In genomic region chr8:113957821-113958220, GRCm38 (mm10) we compare ENCODE assay signal across 25 mouse cellular contexts.
DNase-seq lines count a peak whose midpoint lies in the region; ATAC-seq and TF ChIP-seq lines count a peak whose summit lies in the region.
"Had no signal": no experiment of that assay in that cellular context is flagged by ENCODE, and none has a peak within 500 bp of the region (broad histone marks: within the 10 kb centered on the region; RNA-seq: fewer than 3 reads in every experiment).

No protein-coding gene starts in this region.

- in situ Hi-C loops in Patski (cut with MboI; ENCODE audit: low pct_unique_long_range_greater_than_20kb), result no loop called here

- H3K36me3 ChIP-seq in liver, postnatal 0 days (replicated peaks; ENCODE audit: insufficient read depth, low read length), result no peaks in the 10 kb centered on the region
- H3K36me3 ChIP-seq: embryonic facial prominence, embryonic 12.5 days; embryonic facial prominence, embryonic 15.5 days; heart, embryonic 13.5 days had no signal

- DNase-seq in kidney, adult 9 months, result peak; percentile 3
- DNase-seq in kidney, postnatal 10 days, result no peak
- DNase-seq in kidney, postnatal 14 days, result peak; percentile 9
- no peak for DNase-seq in kidney, postnatal 36 days
- DNase-seq in Patski (ENCODE audit: low read depth, low spot score), result no peak
- no peak for DNase-seq in liver, postnatal 0 days
- DNase-seq: adrenal gland, adult 2 months; adrenal gland, postnatal 14 days; cerebellum, adult 11 months; cerebellum, adult 2 months; cerebellum, adult 9-11 months; cerebellum, postnatal 25 days; forebrain, postnatal 0 days; gastrocnemius, adult 2 months; gastrocnemius, postnatal 14 days; heart, adult 18-20 months; heart, postnatal 14 days; heart, postnatal 4 days had no signal

- H3K9ac ChIP-seq in liver, postnatal 0 days (replicated peaks), result no peak overlapping the region
- H3K9ac ChIP-seq: embryonic facial prominence, embryonic 12.5 days; embryonic facial prominence, embryonic 15.5 days; forebrain, postnatal 0 days; heart, embryonic 13.5 days; hindbrain, embryonic 14.5 days had no signal

- no peak for TF ChIP-seq CTCF in Patski (IDR thresholded peaks at IDR 0.05)
- TF ChIP-seq CTCF in liver, postnatal 0 days (IDR thresholded peaks at IDR 0.05; ENCODE audit: low read depth), result no peak

- H3K9me3 ChIP-seq in liver, postnatal 0 days (ENCODE audit: low read length), result no peaks in the 10 kb centered on the region
- H3K9me3 ChIP-seq: embryonic facial prominence, embryonic 12.5 days; embryonic facial prominence, embryonic 15.5 days; heart, embryonic 13.5 days had no signal

- no peaks in the 10 kb centered on the region for H3K4me1 ChIP-seq in liver, postnatal 0 days (ENCODE audit: insufficient read depth)
- H3K4me1 ChIP-seq: embryonic facial prominence, embryonic 15.5 days; heart, embryonic 13.5 days had no signal

- H3K4me2 ChIP-seq in liver, postnatal 0 days (ENCODE audit: low read depth, low read length), result no peak overlapping the region
- H3K4me2 ChIP-seq: embryonic facial prominence, embryonic 12.5 days; embryonic facial prominence, embryonic 15.5 days; heart, embryonic 13.5 days; hindbrain, embryonic 14.5 days had no signal

- H3K4me3 ChIP-seq in liver, postnatal 0 days (ENCODE audit: low read depth, low read length), result no peak overlapping the region
- H3K4me3 ChIP-seq: embryonic facial prominence, embryonic 12.5 days; embryonic facial prominence, embryonic 15.5 days; gastrocnemius, adult 2 months; heart, embryonic 13.5 days had no signal

- TF ChIP-seq EP300 in liver, postnatal 0 days (IDR thresholded peaks at IDR 0.05; ENCODE audit: low read depth), result no peak

- CTCF ChIA-PET in Patski (lab: Charles Lee), result interaction anchor here (0.9 kb wide), 2 partner anchors 21 to 159 kb away, joined by 3 read pairs; no protein-coding TSS in a partner anchor

- no peak overlapping the region for H3K27ac ChIP-seq in liver, postnatal 0 days (ENCODE audit: low read depth)
- H3K27ac ChIP-seq: embryonic facial prominence, embryonic 12.5 days; embryonic facial prominence, embryonic 15.5 days; gastrocnemius, adult 2 months; heart, embryonic 13.5 days; hindbrain, embryonic 14.5 days; hindbrain, postnatal 0 days had no signal

- 66% methylated on average over 6 of the region's 6 CpGs for WGBS in liver, postnatal 0 days (ENCODE audit: insufficient replicate concordance)

- peak; percentile 96 for ATAC-seq in Patski
- no peak for ATAC-seq in liver, postnatal 0 days
- ATAC-seq: CD4-positive, CD25-positive, alpha-beta regulatory T cell, adult 4 months; forebrain, embryonic 14.5 days; forebrain, postnatal 0 days; hindbrain, postnatal 0 days had no signal

- POLR2A ChIA-PET in Patski (lab: Charles Lee), result no interaction called here

- H3K27me3 ChIP-seq in Patski, result no peaks in the 10 kb centered on the region
- H3K27me3 ChIP-seq in liver, postnatal 0 days (ENCODE audit: insufficient read depth, low read length), result no peaks in the 10 kb centered on the region
- H3K27me3 ChIP-seq: embryonic facial prominence, embryonic 12.5 days; embryonic facial prominence, embryonic 15.5 days; heart, embryonic 13.5 days had no signal

Comparison
In these comparisons a context has a peak if more than half of its experiments do, and no peak if none do; other contexts are left out.
1. DNase-seq: peak in kidney, adult 9 months (single experiment) and kidney, postnatal 14 days (single experiment); none in kidney, postnatal 10 days (single experiment), kidney, postnatal 36 days (0 of 2), Patski (single experiment) and liver, postnatal 0 days (single experiment).